Mouse (Mus musculus) v-Abl transformed pro-B cells (cell line): Measurements from ENCODE around the gene Dennd6a.
"Not testable (repeated sequence)": the region's sequence is repeated elsewhere in the genome, so short reads cannot be mapped to it uniquely, and the experiment has no call there.

ENCODE experiments used
- in situ Hi-C, 2 experiments: fragments of 400-800 bp; cut with MboI; formaldehyde crosslinking; loops; one replicate each; pipeline ENCODE4 v1.15.1; 2025; ENCODE audit not compliant: unreplicated experiment in 2 of 2

Gene Dennd6a

GRCm38 (mm10) chr14:26671870-26672615, 98.4 kb downstream of the Dennd6a start:
- in situ Hi-C loops = not testable (repeated sequence)

GRCm38 (mm10) chr14:26674476-26675169, 101.0 kb downstream of the Dennd6a start:
- in situ Hi-C loops = loop anchor here in 1 of 2 experiments (25.0 kb wide), 1 partner anchor 1063 kb away; no protein-coding TSS in a partner anchor

- in situ Hi-C loops = loop anchor here in 1 of 2 experiments (25.0 kb wide), 1 partner anchor 1062 kb away; no protein-coding TSS in a partner anchor
These were observed 101.7 kb downstream of the Dennd6a start for GRCm38 (mm10) chr14:26675371-26675770.

- in situ Hi-C loops = loop anchor here in 1 of 2 experiments (25.0 kb wide), 1 partner anchor 1062 kb away; no protein-coding TSS in a partner anchor
These were observed 102.1 kb downstream of the Dennd6a start for GRCm38 (mm10) chr14:26675791-26676190.
